Mouse (Mus musculus) gastrocnemius, postnatal 25 days (tissue): ENCODE results near the gene Gm28998. TPM values are rescaled to one million over a fixed set of nuclear protein-coding genes. Genes with fewer than 3 reads are reported as not detected.
"Not testable (repeated sequence)": the region's sequence is repeated elsewhere in the genome, so short reads cannot be mapped to it uniquely, and the experiment has no call there.

Experiments
- DNase-seq: peaks from one replicate; pipeline ENCODE4 v3.0.0; 2022
- long read RNA-seq, 2 experiments: library from polyadenylated mRNA; stranded (forward); transcript quantifications; one replicate each; pipeline ENCODE4 v2.0.0; 2021
- total RNA-seq, 2 experiments: library from RNA; stranded (reverse); gene quantifications; 1 replicate in 1 of 2; 2 replicates in 1 of 2; pipeline ENCODE4 v1.2.3; 2021

Gene Gm28998
- total RNA-seq = not detected
- long read RNA-seq, experiment 1 = 0 reads
- long read RNA-seq, experiment 2 = 0 reads

GRCm38 (mm10) chrY:7253487-7253886 is at the start of gene Gm28998:
Gene Gm28998, plus strand, starts transcription at chrY:7253787.
- not testable (repeated sequence) for DNase-seq

Other genes starting within 250 kb of the Gm28998 start
- not detected for gene Gm21244, start 84.5 kb upstream of the Gm28998 start, total RNA-seq
- not detected for gene Gm21788, start 151.2 kb downstream of the Gm28998 start, total RNA-seq